Mouse (Mus musculus): ENCODE data around the gene Otogl.

The Otogl gene

DNA sequence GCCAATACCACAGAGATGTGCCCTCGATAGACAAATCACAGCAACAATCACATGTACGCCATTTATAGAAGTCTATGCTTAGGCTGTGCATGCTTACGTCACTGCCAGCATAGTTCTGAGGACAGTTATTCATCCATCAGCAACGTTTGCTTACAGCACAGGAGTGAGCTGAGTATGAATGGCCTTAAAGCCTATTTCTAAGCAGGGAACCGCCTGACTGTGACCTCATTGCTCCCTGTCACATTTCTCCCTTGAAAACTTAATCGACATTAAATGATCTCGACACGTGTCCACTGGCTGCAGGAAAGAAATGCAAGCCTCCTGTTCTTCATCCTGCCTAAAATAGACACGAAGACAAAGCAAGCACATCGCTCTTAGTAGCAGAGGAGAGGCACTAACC is 5.5 kb downstream of the Otogl start:
- peak; percentile 19 for DNase-seq (ENCODE audit: inconsistent ontology term)

DNA sequence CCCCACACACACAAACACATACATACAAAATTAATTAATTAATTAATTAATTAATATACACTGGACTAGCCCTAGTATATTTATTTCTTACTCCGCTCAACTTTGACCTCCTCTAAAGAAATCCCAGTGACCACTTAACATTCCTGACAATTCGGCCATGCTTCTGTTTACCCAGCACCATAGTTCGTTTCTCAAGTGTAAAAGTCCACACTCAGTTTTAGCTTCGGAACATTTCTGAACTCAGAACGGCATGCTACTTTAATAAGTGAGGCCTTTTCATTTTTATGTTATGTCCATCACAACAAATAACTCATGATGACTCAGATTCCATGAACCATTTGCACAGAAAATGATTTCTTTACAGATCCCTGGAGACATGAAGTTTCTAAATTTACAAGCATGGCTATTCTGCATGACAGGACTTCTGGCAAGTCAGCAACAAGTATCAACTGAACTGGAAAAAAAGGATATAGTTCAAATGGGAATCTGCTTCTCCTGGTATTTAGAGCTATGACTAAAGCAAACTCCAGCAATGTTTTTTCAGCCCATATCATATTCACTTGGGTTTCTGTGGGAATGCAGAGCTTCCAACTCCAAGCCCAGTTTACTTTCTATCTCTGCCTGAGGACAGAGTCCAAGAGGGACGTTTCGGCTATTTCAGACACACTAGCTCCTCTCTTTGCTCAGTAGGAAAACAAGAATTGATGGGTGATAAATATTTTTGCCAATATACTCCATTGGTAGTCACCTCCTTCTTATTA is 6.5 kb downstream of the Otogl start:
- DNase-seq (ENCODE audit: inconsistent ontology term) = peak; percentile 51

DNA sequence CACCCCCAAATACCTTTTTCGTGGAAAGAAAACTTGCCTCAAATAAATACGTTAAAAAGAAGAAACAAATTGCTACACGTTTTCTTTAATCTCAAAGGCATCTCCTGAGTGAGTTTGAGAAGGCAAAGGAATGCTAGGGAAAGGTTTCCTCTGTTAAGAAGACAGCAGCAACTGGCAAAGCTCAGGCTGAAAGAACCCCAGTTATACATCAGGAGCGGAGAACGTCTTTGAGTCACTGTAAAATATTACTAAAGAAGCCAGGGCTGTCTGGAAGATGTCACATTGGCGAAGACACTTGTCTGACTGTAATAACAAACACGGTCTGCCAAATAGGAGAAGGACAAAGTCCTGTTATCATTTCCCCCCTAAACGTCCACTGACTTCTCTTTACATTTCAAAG is 10.0 kb downstream of the Otogl start:
- no peak for DNase-seq (ENCODE audit: inconsistent ontology term)

DNA sequence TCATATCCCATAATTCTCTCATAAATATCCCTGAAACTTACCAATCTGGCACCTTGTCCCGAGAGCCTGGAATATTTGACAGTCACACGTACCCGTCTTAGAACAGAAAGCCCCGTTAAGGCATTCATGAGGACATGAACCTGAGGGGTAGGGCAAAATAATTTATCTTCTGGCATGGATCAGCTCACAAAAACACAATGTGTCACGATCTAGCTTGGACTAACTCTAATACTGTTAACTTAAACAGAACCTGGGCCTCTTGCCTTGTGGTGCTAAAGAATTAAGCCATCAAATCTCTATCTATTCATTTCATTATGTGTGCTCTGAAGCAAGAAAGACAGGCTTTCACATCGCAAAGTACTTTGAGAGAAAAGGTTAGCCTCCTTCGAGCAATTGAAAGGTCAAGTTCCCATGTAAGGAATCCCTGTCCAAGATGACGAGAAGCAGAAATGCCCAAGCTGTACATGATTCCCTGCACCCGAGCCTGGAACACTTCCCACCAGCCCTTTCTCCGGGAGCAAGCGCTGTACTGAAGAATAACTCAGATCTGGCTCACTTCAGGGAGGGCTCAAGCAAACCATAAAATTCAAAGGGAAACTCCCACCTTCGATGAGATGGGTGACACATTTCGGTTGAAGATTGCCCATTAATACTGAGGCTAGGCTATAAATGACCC is 10.6 kb downstream of the Otogl start:
- no peak for DNase-seq (ENCODE audit: inconsistent ontology term)

DNA sequence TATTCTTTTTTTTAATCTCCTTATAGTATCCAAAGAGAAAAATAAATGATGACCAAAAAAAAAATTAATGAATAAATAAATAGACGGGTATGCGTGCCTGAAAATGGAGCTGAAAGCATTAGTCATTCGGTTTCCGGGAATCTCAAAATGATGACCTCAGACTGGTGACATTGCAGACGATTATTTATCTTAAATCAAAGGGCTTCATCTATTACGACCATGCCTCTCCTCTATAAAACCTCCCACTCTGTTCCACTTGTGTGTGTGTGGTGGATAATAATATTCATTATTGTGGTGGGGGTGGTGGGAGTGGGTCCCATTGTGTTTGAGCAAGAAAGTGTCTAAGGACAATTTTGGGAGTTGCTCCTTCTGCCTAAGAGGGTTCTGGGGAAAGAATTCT is 12.0 kb downstream of the Otogl start:
- peak; percentile 40 for DNase-seq (ENCODE audit: inconsistent ontology term)

DNA sequence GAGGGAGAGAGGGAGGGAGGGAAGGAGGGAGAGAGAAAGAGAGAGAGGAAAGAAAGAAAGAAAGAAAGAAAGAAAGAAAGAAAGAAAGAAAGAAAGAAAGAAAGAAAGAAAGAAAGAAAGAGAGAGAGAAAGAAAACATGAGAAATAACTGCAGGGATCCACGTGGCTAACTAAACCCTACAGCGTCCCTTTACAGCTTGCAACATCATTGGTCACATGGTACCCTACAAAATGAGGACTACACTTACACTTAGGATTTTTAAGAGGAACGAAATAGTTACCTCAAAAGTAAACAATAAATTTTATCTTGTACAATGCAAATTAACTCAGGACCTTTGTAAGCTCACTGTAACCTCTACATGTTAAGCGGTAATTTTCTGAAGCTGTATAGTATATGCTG is 15.8 kb downstream of the Otogl start:
- no peak for DNase-seq (ENCODE audit: inconsistent ontology term)

DNA sequence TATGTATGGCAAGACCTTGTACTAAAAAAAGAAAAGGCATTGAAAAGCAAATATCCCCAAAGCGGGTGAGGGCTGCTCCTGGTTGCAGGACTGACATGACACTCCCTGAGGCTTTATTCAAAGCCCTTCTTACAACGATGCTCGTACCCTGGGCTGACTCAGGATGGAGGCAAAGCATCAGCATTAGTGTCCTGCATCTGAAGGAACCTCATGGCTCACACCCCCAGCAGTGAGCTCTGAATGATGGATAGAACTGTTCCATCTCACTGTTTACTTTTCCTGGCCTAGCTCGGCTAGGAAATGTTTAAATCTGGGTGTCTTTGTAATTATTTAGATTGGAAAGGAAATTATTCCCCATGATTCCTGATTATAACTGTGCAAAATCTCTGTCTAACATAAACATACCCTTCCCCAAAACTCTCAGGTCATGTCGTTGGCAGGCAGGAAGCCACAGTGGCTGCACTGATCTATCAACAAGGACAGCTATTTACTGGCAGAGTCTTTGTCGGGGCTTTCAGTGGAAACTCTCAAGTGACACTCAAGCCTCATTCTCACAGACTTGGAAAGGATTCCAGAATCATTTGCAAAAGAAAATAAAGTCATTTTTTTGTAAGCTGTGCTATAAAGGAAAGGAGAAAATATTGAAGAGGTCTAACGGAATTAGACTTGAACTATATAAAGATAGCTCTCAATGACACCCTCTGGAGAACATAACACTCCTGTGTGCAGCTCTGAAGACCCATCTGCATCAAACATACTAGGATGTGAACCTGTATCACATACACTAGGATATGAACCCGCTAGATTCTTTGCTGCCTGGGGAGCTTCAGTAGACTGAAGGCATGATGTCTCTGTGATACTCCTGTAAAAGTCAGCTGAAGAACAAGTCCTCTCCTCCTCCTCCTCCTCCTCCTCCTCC is 17.0 kb downstream of the Otogl start:
- DNase-seq (ENCODE audit: inconsistent ontology term) = no peak

DNA sequence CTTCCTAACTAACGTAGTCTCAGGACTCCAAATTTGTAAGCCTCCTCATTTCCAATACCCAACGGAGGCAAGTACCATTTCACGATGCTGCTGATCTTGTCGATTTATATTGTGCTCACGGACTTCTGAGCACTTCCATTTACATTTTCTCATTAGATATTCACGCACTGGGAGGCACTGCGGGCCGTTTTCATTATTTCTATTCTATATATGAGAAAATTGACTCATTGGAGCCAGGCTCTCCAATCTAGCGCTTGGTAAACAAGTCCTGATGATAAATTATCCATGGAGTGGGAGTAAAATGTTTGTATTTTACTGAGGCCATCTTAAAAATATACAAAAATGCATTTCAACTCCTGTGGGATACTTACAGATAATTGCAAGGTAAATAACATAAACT is 21.5 kb downstream of the Otogl start:
- DNase-seq (ENCODE audit: inconsistent ontology term) = no peak

DNA sequence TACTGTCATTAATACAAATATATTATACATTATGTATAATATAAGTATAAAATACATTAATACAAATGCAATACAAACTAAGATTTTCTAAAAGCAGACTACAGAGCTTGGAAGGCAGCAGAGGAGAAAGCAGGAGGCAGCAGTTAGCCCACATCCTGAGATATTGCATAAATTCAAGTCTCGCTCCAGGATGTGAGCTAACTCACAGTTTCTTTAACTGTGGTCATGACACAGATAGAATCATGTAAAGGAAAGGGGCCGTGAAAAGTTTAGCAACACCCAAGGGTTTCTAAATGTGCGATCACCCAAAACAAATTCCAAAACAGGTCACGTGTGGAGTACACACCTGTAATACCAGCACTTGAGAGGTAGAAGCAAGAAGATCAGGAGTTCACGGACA is 39.4 kb downstream of the Otogl start:
- DNase-seq (ENCODE audit: inconsistent ontology term) = no peak

DNA sequence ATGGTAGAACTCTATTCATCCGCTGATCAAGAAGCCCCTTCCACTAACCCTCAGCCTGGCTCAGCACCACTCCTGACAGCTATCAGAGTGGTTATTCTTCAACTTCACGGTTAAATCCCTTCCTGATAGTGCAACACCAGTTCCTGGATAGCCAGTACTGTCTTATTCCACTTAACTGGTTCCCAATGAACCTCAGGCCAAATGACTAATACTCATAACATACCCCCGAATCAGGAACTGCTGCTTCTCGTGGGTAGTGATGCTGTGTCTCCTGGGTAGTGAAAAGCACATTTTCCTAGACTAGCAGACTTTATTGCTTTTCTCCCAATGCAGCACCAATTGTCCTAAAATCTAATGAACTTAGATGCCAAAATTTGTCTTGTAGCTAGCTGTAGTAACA is 39.8 kb downstream of the Otogl start:
- DNase-seq (ENCODE audit: inconsistent ontology term) = no peak

DNA sequence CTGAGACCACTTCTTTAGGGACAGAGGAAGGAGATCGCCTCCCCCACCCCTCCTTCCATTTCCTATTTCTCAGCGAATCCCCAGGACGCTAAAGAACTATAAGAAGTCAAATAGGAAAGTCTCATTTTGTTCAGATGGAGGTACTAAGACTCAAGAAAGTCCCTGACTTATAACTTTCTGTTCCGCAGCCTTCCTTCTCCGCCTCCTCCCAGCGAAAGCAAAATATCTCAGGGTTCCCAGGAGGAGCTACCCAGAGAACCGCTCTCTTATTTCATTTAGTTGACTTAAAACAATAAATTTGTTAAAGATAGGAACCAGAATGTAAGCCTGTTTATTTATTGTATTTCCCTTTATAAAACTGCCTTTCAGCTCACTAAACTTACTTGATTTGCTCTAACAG is 41.4 kb downstream of the Otogl start:
- DNase-seq (ENCODE audit: inconsistent ontology term) = no peak

DNA sequence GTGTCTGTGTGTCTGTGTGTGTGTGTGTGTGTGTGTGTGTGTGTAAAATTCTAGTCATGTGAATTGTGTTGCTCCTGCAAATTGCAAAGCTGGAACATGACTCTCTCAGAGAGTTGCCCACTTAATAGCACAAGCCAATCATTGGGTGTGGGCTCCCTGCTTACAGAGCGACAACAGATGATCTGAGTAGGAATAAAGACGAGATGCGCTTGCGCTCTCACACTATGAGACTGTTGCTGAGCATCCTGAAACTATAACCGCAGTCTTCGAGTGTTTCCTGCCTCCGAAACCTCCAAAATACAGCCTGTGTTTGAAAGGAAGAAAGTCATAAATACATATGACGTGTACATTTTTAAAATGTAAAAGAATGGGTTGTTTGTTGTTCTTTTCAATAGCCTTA is 43.0 kb downstream of the Otogl start:
- DNase-seq (ENCODE audit: inconsistent ontology term) = no peak

DNA sequence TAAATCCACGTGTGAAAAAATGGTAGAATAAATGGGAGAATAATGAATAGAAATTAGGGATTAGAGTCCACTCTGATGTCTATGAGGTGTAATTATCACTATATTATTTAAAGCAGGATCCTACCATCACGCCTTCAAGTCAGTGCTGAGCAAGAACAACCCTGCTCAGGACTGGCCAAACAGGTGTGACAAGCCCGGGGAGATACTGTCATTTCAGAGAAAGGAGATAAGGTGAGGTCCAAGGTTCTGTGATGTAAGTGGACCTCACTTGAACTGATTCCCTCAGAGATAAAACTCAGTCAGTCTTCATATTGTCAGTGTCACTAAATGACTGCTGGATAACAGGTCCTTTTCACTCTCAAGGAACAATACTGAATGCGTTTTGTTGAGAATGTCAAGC is 44.5 kb downstream of the Otogl start:
- no peak for DNase-seq (ENCODE audit: inconsistent ontology term)

DNA sequence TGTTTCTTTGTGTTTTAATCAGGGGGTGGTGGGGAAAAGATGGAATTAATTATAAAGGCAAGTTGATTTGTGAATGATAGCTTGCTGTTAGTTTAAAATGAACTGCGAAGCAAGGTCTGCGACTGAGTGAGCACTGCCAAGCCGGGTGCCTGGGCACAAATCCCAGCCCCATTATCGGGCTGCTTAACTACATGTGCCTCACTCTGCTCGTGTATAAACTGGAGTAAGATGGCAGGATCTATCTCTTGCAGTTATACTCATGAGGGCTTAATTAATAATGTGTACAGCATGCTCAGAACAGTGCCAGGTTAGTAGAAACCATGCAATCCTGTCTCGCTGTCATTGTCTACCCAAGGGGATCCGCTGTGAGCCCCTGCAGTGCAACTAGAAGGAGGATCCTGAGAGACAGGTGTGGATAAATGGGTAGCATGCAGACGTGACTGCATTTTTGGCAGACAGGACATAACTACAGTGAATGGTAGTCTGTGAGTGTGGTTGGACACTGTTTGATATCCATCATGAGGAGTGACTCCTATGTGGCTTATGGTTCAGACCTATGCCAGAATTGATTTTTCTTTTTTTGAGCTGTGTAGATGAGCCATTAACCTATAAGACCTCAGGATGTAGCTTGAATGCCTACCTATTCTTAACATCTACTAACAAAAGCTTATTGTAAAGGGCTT is 51.6 kb downstream of the Otogl start:
- DNase-seq (ENCODE audit: inconsistent ontology term) = no peak

DNA sequence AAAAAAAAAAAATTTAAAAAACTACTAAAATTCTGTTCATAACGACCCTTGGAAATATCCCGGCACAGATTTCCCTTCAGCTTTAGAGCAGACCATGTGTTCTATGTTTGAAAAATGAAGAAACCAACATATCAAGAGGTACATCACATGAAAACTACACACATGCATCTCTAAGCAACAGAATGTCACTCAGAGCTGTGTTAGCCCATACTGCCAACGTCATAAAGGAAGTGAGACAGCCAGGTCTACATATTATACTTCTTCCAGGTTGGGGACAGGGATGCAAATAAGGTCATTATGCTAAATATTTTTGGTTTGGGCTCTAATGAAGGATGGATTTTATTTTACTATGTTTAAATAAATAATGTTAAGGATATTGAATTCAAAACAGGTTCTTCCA is 52.7 kb downstream of the Otogl start:
- DNase-seq (ENCODE audit: inconsistent ontology term) = no peak

DNA sequence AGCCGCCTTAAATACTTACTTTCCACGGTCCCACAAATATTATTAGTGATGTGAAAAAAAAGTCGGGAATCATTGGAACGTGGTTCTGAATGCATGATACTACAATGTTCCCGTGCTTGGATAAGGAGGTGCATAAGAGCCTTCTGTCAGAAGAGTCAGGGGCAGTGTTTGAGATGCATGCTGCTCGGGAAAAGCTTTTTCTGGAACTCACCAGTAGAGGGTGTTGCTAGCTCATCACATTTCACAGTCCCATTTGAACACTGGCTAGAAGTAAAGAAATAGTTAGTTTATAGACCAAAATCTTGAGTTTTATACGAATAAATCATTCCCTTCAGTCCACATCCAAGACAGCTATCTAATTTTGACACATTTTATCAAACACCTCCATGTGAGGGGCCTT is 53.2 kb downstream of the Otogl start:
- DNase-seq (ENCODE audit: inconsistent ontology term) = peak; percentile 29

DNA sequence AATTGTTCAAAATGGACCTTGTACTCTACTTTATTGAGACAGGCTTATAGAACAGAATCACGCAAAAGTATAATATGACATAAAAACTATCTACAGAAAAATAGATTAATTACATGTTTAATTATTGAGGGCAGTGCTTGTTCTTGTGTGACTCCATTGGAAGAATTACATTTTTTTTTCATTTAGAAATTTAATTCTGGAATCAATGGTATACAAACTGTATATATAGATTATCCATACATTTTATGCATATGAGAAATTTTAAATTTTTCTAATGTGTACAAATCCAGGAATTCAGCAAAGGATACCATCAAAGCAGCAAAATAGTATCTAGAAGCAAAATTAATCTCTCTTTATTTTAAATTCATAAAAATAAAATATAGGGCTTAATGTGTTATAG is 67.0 kb downstream of the Otogl start:
- no peak for DNase-seq (ENCODE audit: inconsistent ontology term)

DNA sequence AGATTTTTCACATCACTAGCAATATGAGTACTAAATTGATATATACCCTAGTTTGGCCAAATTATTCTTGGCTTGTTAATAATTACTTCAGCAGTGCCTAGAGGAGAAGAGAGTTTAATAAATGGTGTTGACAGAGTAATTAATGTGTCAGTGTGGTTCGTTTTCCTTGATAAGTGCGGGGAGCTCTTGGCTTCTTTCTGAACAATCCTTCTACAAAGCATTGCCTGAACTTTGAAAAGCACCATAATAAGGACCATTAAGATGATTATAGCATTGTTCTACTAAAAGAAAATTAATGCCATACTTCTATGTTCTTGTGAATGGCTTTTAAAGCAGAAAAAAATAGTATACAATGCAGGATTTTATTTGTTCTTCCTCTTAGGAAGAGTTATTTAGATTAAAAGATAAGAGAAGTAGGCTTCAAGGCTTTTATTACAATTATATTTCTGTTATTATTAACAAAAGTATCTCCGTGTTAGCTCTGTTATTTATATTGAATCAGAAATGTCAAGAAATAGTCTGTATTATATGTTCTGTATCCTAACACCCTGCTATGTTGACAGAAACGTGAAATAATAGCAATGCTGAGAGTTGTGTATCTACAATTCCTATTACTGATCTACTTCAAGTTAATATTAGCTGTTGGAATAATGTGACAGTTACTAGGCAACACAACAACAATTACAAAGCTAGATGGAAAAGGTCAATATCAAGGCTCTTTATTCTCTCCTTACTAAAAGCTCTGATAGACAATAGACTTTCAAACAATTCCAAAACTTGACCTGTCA is 77.3 kb downstream of the Otogl start:
- no peak for DNase-seq (ENCODE audit: inconsistent ontology term)

DNA sequence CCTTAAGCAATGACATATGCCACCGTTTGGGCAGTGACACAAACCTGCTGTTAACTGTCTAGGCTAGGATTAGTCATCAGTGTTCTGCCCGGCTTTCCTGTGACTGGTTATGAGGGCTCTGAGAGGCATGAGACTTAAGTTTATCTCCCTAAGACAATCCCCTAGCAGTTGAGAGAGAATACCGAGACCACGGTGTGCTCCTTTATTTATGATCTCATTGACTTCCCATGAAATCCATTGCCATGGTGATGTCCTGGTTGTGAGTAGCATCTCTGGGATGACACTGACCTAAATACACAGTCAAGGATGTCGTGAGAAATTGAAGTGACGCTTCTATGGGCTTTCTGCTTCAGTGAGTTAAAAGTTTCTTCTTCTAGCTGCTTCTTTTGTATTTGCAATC is 82.8 kb downstream of the Otogl start:
- peak; percentile 2 for DNase-seq (ENCODE audit: inconsistent ontology term)

DNA sequence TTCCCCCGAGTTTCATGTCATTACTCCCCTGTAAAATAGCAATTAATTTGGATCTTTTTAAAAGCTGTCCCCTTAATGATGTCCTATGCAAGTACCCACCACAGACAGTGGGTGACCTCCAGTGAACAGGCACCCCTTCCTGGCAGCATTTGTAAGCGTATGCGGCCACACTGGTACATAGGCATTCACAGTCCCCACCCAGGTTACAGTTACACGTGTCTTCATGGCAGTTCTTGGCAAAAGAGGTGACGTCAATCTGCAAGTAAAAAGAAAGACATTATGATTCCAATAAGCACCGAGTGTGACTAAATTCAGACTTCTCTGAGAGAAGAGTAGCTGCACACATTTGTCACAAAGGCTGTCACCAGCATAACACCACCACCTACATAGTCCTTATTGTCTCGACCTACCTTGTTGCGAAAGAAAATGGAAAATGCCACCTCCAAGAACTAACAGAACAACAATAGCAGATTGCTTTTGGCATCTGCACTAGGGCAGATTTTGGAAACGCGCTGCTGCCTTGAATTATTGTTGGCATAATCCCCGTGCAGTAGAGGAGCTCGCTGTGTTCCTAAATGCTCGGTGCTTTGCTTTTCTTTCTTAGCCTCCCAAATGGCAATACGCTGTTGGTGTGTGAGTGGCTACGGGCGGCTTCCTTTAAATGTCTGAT is 98.0 kb downstream of the Otogl start:
- no peak for DNase-seq (ENCODE audit: inconsistent ontology term)

Measured in Muller cell, postnatal 12 days (primary cell).